Mouse (Mus musculus) limb, embryonic 15.5 days (tissue): ENCODE results near the gene 1600014C10Rik. TPM values are rescaled to one million over a fixed set of nuclear protein-coding genes. Genes with fewer than 3 reads are reported as not detected.
A peak's percentile ranks its signal among the peaks of the same experiment; 100 is the strongest.

Experiments
- ATAC-seq: fragments of 200-750 bp; cut with Nextera tagmentation; 2 replicates; pipeline ENCODE4 v1.8.0; 2017; ENCODE audit warnings: low read depth, moderate TSS enrichment; ENCODE audit not compliant: insufficient number of reproducible peaks, low FRiP score, low TSS enrichment
- H3K27ac ChIP-seq: fragments of 300-500 bp; sonication (generic); 2 replicates; pipeline ENCODE4 v1.5.1; 2015; ENCODE audit warnings: moderate library complexity, mild to moderate bottlenecking, inconsistent platforms
- H3K27me3 ChIP-seq: fragments of 300-500 bp; sonication (generic); 2 replicates; pipeline ENCODE4 v1.6.1; 2015; ENCODE audit warnings: inconsistent platforms
- H3K36me3 ChIP-seq: fragments of 300-500 bp; sonication (generic); 2 replicates; pipeline ENCODE4 v1.6.1; 2015; ENCODE audit warnings: inconsistent platforms
- H3K4me1 ChIP-seq: fragments of 300-500 bp; sonication (generic); 2 replicates; pipeline ENCODE4 v1.6.1; 2015; ENCODE audit warnings: inconsistent platforms
- H3K4me2 ChIP-seq: fragments of 300-500 bp; sonication (generic); 2 replicates; pipeline ENCODE4 v1.6.1; 2015; ENCODE audit warnings: mild to moderate bottlenecking, inconsistent platforms
- H3K4me3 ChIP-seq: fragments of 300-500 bp; sonication (generic); 2 replicates; pipeline ENCODE4 v1.5.1; 2015; ENCODE audit warnings: mild to moderate bottlenecking, inconsistent platforms
- H3K9ac ChIP-seq: fragments of 300-500 bp; sonication (generic); 2 replicates; pipeline ENCODE4 v1.6.1; 2015; ENCODE audit warnings: inconsistent platforms
- H3K9me3 ChIP-seq: fragments of 300-500 bp; sonication (generic); 2 replicates; pipeline ENCODE4 v1.6.1; 2016; ENCODE audit warnings: inconsistent platforms
- WGBS: fragments of 180-500 bp; shearing (Covaris S2); methylation state at CpG from one replicate; pipeline ENCODE4 v1.1.7; 2015; 5-methylcytosine and 5-hydroxymethylcytosine counted together
- polyA plus RNA-seq: library from polyadenylated mRNA; unstranded; fragments of >200 nt; fragmentation: Nextera tagmentation; extraction: Ambion mirVana; gene quantifications from 2 replicates; pipeline ENCODE4 v1.2.1, GENCODE M21; 2015

The 1600014C10Rik gene
- polyA plus RNA-seq, 1 experiment from 2014 or later: 17.6 TPM

- Histone ChIP-seq H3K27me3 (no peaks in the 10 kb centered on the region), H3K36me3 (no peaks in the 10 kb centered on the region), H3K4me1 (peaks cover 6% of the 10 kb centered on the region), H3K27ac (no peak overlapping the region), H3K4me3 (peak overlapping the region; percentile 10; the same call in 1 of the 2 replicates), H3K9ac (no peak overlapping the region), H3K4me2 (peak overlapping the region; percentile 29), H3K9me3 (no peaks in the 10 kb centered on the region)
- no peak for ATAC-seq
- WGBS: 56% methylated on average over 21 of the region's 21 CpGs
Measured at GRCm38 (mm10) chr7:38166930-38167645, 15.9 kb upstream of the 1600014C10Rik start.

GRCm38 (mm10) chr7:38167724-38168141 lies 15.3 kb upstream of the 1600014C10Rik start:
- WGBS: 9% methylated on average over 11 of the region's 11 CpGs
- no peak overlapping the region for H3K4me3 ChIP-seq

GRCm38 (mm10) chr7:38173871-38174270 lies 9.1 kb upstream of the 1600014C10Rik start:
- no peak for ATAC-seq
- H3K9ac ChIP-seq: no peak overlapping the region
- no peak overlapping the region for H3K27ac ChIP-seq
- H3K4me1 ChIP-seq: peaks cover 9% of the 10 kb centered on the region
- no peaks in the 10 kb centered on the region for H3K9me3 ChIP-seq
- 0 out of 2 replicates have a peak, but pooled peaks cover 4% of the 10 kb centered on the region for H3K27me3 ChIP-seq
- H3K4me2 ChIP-seq: peak overlapping the region; percentile 49
- WGBS: 28% methylated on average over 14 of the region's 14 CpGs
- peak overlapping the region; percentile 28 for H3K4me3 ChIP-seq
- H3K36me3 ChIP-seq: no peaks in the 10 kb centered on the region

More at GRCm38 (mm10) chr7:38167724-38168141, 15.3 kb upstream of the 1600014C10Rik start:
- no peaks in the 10 kb centered on the region for H3K36me3 ChIP-seq
- no peak overlapping the region for H3K9ac ChIP-seq
- H3K9me3 ChIP-seq: no peaks in the 10 kb centered on the region
- H3K27ac ChIP-seq: no peak overlapping the region
- peak overlapping the region; percentile 29; the same call in 1 of the 2 replicates for H3K4me2 ChIP-seq
- no peaks in the 10 kb centered on the region for H3K27me3 ChIP-seq
- H3K4me1 ChIP-seq: peaks cover 6% of the 10 kb centered on the region
- ATAC-seq: no peak

- WGBS: 16% methylated on average over 31 of the region's 31 CpGs
- Histone ChIP-seq H3K4me3 (peak overlapping the region; percentile 28), H3K9me3 (no peaks in the 10 kb centered on the region), H3K36me3 (no peaks in the 10 kb centered on the region), H3K9ac (no peak overlapping the region), H3K4me1 (peaks cover 9% of the 10 kb centered on the region), H3K27me3 (0 out of 2 replicates have a peak, but pooled peaks cover 4% of the 10 kb centered on the region), H3K4me2 (peak overlapping the region; percentile 49), H3K27ac (no peak overlapping the region)
- ATAC-seq: no peak
Measured at GRCm38 (mm10) chr7:38174321-38175148, 8.5 kb upstream of the 1600014C10Rik start.

- ATAC-seq: no peak
- no peak overlapping the region for H3K27ac ChIP-seq
- H3K27me3 ChIP-seq: 0 out of 2 replicates have a peak, but pooled peaks cover 4% of the 10 kb centered on the region
- 77% methylated on average over 3 of the region's 3 CpGs for WGBS
- no peak overlapping the region for H3K4me3 ChIP-seq
- no peaks in the 10 kb centered on the region for H3K36me3 ChIP-seq
- no peaks in the 10 kb centered on the region for H3K9me3 ChIP-seq
- H3K4me1 ChIP-seq: peaks cover 9% of the 10 kb centered on the region
- no peak overlapping the region for H3K4me2 ChIP-seq
- no peak overlapping the region for H3K9ac ChIP-seq
Measured at GRCm38 (mm10) chr7:38176056-38176455, 7.0 kb upstream of the 1600014C10Rik start.

- ATAC-seq: no peak
Measured at GRCm38 (mm10) chr7:38179896-38180295, 3.1 kb upstream of the 1600014C10Rik start.

GRCm38 (mm10) chr7:38181366-38181765 lies 1.7 kb upstream of the 1600014C10Rik start:
- H3K9me3 ChIP-seq: no peaks in the 10 kb centered on the region
- H3K36me3 ChIP-seq: no peaks in the 10 kb centered on the region
- no peak overlapping the region for H3K4me2 ChIP-seq
- ATAC-seq: no peak
- H3K27me3 ChIP-seq: no peaks in the 10 kb centered on the region
- WGBS: 79% methylated on average over 2 of the region's 2 CpGs
- H3K9ac ChIP-seq: no peak overlapping the region
- no peak overlapping the region for H3K27ac ChIP-seq
- no peak overlapping the region for H3K4me3 ChIP-seq
- peaks cover 23% of the 10 kb centered on the region for H3K4me1 ChIP-seq

More at GRCm38 (mm10) chr7:38179896-38180295, 3.1 kb upstream of the 1600014C10Rik start:
- Histone ChIP-seq H3K36me3 (no peaks in the 10 kb centered on the region), H3K4me2 (no peak overlapping the region), H3K27ac (no peak overlapping the region), H3K9me3 (no peaks in the 10 kb centered on the region), H3K9ac (no peak overlapping the region), H3K4me1 (peaks cover 20% of the 10 kb centered on the region), H3K27me3 (0 out of 2 replicates have a peak, but pooled peaks cover 1% of the 10 kb centered on the region), H3K4me3 (no peak overlapping the region)
- WGBS: 61% methylated on average over 3 of the region's 3 CpGs

- H3K9ac ChIP-seq: peak overlapping the region; percentile 65; the same call in 1 of the 2 replicates
- peak overlapping the region; percentile 84 for H3K4me2 ChIP-seq
- H3K27me3 ChIP-seq: no peaks in the 10 kb centered on the region
- ATAC-seq: no peak
- peak overlapping the region; percentile 69 for H3K4me3 ChIP-seq
- H3K9me3 ChIP-seq: no peaks in the 10 kb centered on the region
- H3K36me3 ChIP-seq: no peaks in the 10 kb centered on the region
- peak overlapping the region; percentile 91 for H3K27ac ChIP-seq
- 1% methylated on average over 11 of the region's 11 CpGs for WGBS
- H3K4me1 ChIP-seq: peaks cover 23% of the 10 kb centered on the region
Measured at GRCm38 (mm10) chr7:38182596-38182961, 438 bp upstream of the 1600014C10Rik start.

GRCm38 (mm10) chr7:38183709-38184417 lies 846 bp downstream of the 1600014C10Rik start:
- peaks cover 23% of the 10 kb centered on the region for H3K4me1 ChIP-seq

GRCm38 (mm10) chr7:38184418-38184745 lies 1.4 kb downstream of the 1600014C10Rik start:
- Histone ChIP-seq H3K4me3 (peak overlapping the region; percentile 69), H3K4me2 (peak overlapping the region; percentile 84), H3K27ac (no peak overlapping the region), H3K9ac (peak overlapping the region; percentile 65; the same call in 1 of the 2 replicates), H3K36me3 (peaks cover 5% of the 10 kb centered on the region; the same call in 1 of the 2 replicates), H3K9me3 (no peaks in the 10 kb centered on the region), H3K4me1 (peaks cover 23% of the 10 kb centered on the region), H3K27me3 (no peaks in the 10 kb centered on the region)
- ATAC-seq: no peak
- 68% methylated on average over 1 of the region's 1 CpGs for WGBS

More at GRCm38 (mm10) chr7:38183709-38184417, 846 bp downstream of the 1600014C10Rik start:
- peak; percentile 87 for ATAC-seq
- Histone ChIP-seq H3K4me2 (peak overlapping the region; percentile 84), H3K27me3 (no peaks in the 10 kb centered on the region), H3K27ac (peak overlapping the region; percentile 91), H3K36me3 (no peaks in the 10 kb centered on the region), H3K4me3 (peak overlapping the region; percentile 69), H3K9ac (peak overlapping the region; percentile 65), H3K9me3 (no peaks in the 10 kb centered on the region)
- 5% methylated on average over 36 of the region's 36 CpGs for WGBS

GRCm38 (mm10) chr7:38184786-38185185 lies 1.8 kb downstream of the 1600014C10Rik start:
- peaks cover 23% of the 10 kb centered on the region for H3K4me1 ChIP-seq
- H3K4me3 ChIP-seq: no peak overlapping the region
- H3K27me3 ChIP-seq: no peaks in the 10 kb centered on the region
- 79% methylated on average over 6 of the region's 6 CpGs for WGBS
- H3K36me3 ChIP-seq: peaks cover 7% of the 10 kb centered on the region; the same call in 1 of the 2 replicates
- H3K9me3 ChIP-seq: no peaks in the 10 kb centered on the region
- H3K27ac ChIP-seq: no peak overlapping the region
- no peak overlapping the region for H3K4me2 ChIP-seq
- no peak overlapping the region for H3K9ac ChIP-seq
- no peak for ATAC-seq
